21 mouse cellular contexts compared by ENCODE assay signal in genomic region chr13:34018521-34018920, GRCm38 (mm10). TPM values are rescaled to one million over a fixed set of nuclear protein-coding genes. Genes with fewer than 3 reads are reported as not detected.
A peak's percentile ranks its signal among the peaks of the same experiment; 100 is the strongest.
DNase-seq lines count a peak whose midpoint lies in the region; ATAC-seq lines count a peak whose summit lies in the region.
"Had no signal": no experiment of that assay in that cellular context is flagged by ENCODE, and none has a peak within 500 bp of the region (broad histone marks: within the 10 kb centered on the region; RNA-seq: fewer than 3 reads in every experiment).

No protein-coding gene starts in this region.

- no peaks in the 10 kb centered on the region for H3K9me3 ChIP-seq in hindbrain, embryonic 16.5 days (ENCODE audit: control insufficient read depth, low read length)
- no peaks in the 10 kb centered on the region for H3K9me3 ChIP-seq in hindbrain, embryonic 10.5 days
- H3K9me3 ChIP-seq: embryonic facial prominence, embryonic 13.5 days; embryonic facial prominence, embryonic 15.5 days; forebrain, embryonic 10.5 days; forebrain, embryonic 12.5 days had no signal

- H3K4me2 ChIP-seq in hindbrain, embryonic 16.5 days (ENCODE audit: low read length) = no peak overlapping the region
- H3K4me2 ChIP-seq: embryonic facial prominence, embryonic 13.5 days; embryonic facial prominence, embryonic 15.5 days; forebrain, embryonic 12.5 days had no signal

- ATAC-seq in hindbrain, embryonic 16.5 days = 0 out of 2 replicates have a peak, but pooled peaks have one; percentile 40
- ATAC-seq: forebrain, embryonic 14.5 days; forebrain, embryonic 16.5 days had no signal

- H3K36me3 ChIP-seq in hindbrain, embryonic 16.5 days (ENCODE audit: control insufficient read depth, insufficient read depth, low read length) = peaks cover 22% of the 10 kb centered on the region
- H3K36me3 ChIP-seq in hindbrain, embryonic 10.5 days = peaks cover 63% of the 10 kb centered on the region

- 79% methylated on average over 1 of the region's 1 CpGs for WGBS in hindbrain, embryonic 16.5 days
- WGBS in hindbrain, embryonic 10.5 days = 90% methylated on average over 1 of the region's 1 CpGs

- intact Hi-C loops in left cerebral cortex, postnatal 4 days (cut with DNase I) = no loop called here

- no peaks in the 10 kb centered on the region for H3K4me1 ChIP-seq in hindbrain, embryonic 16.5 days (ENCODE audit: control insufficient read depth, insufficient read depth, low read depth, low read length)
- H3K4me1 ChIP-seq in hindbrain, embryonic 10.5 days (replicated peaks) = no peaks in the 10 kb centered on the region
- H3K4me1 ChIP-seq: embryonic facial prominence, embryonic 13.5 days; embryonic facial prominence, embryonic 15.5 days; forebrain, embryonic 10.5 days; forebrain, embryonic 12.5 days had no signal

- no peak overlapping the region for H3K9ac ChIP-seq in hindbrain, embryonic 16.5 days (ENCODE audit: low read depth, low read length)
- H3K9ac ChIP-seq: embryonic facial prominence, embryonic 13.5 days; embryonic facial prominence, embryonic 15.5 days; forebrain, embryonic 12.5 days had no signal

- H3K27ac ChIP-seq in hindbrain, embryonic 16.5 days (ENCODE audit: low read depth, low read length) = no peak overlapping the region
- no peak overlapping the region for H3K27ac ChIP-seq in hindbrain, embryonic 10.5 days
- H3K27ac ChIP-seq: embryonic facial prominence, embryonic 13.5 days; embryonic facial prominence, embryonic 15.5 days; forebrain, embryonic 10.5 days; forebrain, embryonic 12.5 days had no signal

- H3K27me3 ChIP-seq in hindbrain, embryonic 16.5 days (replicated peaks; ENCODE audit: control insufficient read depth, insufficient read depth, low read length) = no peaks in the 10 kb centered on the region
- H3K27me3 ChIP-seq in hindbrain, embryonic 10.5 days (ENCODE audit: insufficient read depth, poor library complexity, severe bottlenecking) = no peaks in the 10 kb centered on the region
- H3K27me3 ChIP-seq: embryonic facial prominence, embryonic 13.5 days; embryonic facial prominence, embryonic 15.5 days; forebrain, embryonic 12.5 days had no signal

- no peak overlapping the region for H3K4me3 ChIP-seq in hindbrain, embryonic 16.5 days (ENCODE audit: low read length)
- no peak overlapping the region for H3K4me3 ChIP-seq in hindbrain, embryonic 10.5 days
- H3K4me3 ChIP-seq: embryonic facial prominence, embryonic 13.5 days; embryonic facial prominence, embryonic 15.5 days; erythroblast, embryonic 14.5 days; forebrain, embryonic 10.5 days; forebrain, embryonic 12.5 days had no signal

- DNase-seq in cerebellum, postnatal 14 days = peak; percentile 37 to 46
- DNase-seq in cerebellum, adult 11-12 months = no peak
- DNase-seq in hindbrain, embryonic 10.5 days (ENCODE audit: low spot score) = no peak
- DNase-seq in left cerebral cortex, postnatal 4 days = peak; percentile 52
- DNase-seq in left cerebral cortex, adult 11 months (ENCODE audit: low spot score) = no peak
- DNase-seq: adrenal gland, adult 2 months; adrenal gland, postnatal 10 days; adrenal gland, postnatal 25 days; cerebellum, adult 11 months; cerebellum, adult 8-10 months; cerebellum, adult 9-11 months; cerebellum, postnatal 36 days; embryo, embryonic 11 days had no signal

RNA-seq across cellular contexts. Expression of gene Serpinb6a, which starts 15.9 kb away (rescaled TPM):
- polyA plus RNA-seq in hindbrain, embryonic 16.5 days (2015; fragmentation: Nextera tagmentation; extraction: Ambion mirVana) = 40.0 and 42.2 TPM in 2 replicates
- polyA plus RNA-seq in hindbrain, embryonic 10.5 days (2016; fragmentation: Nextera tagmentation; extraction: Ambion mirVana) = 28.3 and 35.5 TPM in 2 replicates
- total RNA-seq in left cerebral cortex, postnatal 4 days (2021) = 10 to 100 TPM; 41.2 to 41.3 TPM

RNA-seq across cellular contexts. Expression of gene Ripk1, which starts 16.4 kb away (rescaled TPM):
- 5.9 and 7.0 TPM in 2 replicates for polyA plus RNA-seq in hindbrain, embryonic 16.5 days (2015; fragmentation: Nextera tagmentation; extraction: Ambion mirVana)
- polyA plus RNA-seq in hindbrain, embryonic 10.5 days (2016; fragmentation: Nextera tagmentation; extraction: Ambion mirVana) = 7.3 and 10.0 TPM in 2 replicates
- total RNA-seq in left cerebral cortex, postnatal 4 days (2021) = 10 to 100 TPM; 11.7 to 12.7 TPM

RNA-seq across cellular contexts. Expression of gene Bphl, which starts 18.9 kb away (rescaled TPM):
- 42.9 and 45.9 TPM in 2 replicates for polyA plus RNA-seq in hindbrain, embryonic 16.5 days (2015; fragmentation: Nextera tagmentation; extraction: Ambion mirVana)
- 33.1 and 34.5 TPM in 2 replicates for polyA plus RNA-seq in hindbrain, embryonic 10.5 days (2016; fragmentation: Nextera tagmentation; extraction: Ambion mirVana)
- 10 to 100 TPM; 27.6 to 31.3 TPM for total RNA-seq in left cerebral cortex, postnatal 4 days (2021)

RNA-seq across cellular contexts. Expression of gene Nqo2, which starts 54.0 kb away (rescaled TPM):
- polyA plus RNA-seq in hindbrain, embryonic 16.5 days (2015; fragmentation: Nextera tagmentation; extraction: Ambion mirVana) = 11.7 TPM in 2 replicates
- polyA plus RNA-seq in hindbrain, embryonic 10.5 days (2016; fragmentation: Nextera tagmentation; extraction: Ambion mirVana) = 19.2 and 26.2 TPM in 2 replicates
- 1 to 10 TPM; 3.2 to 3.3 TPM for total RNA-seq in left cerebral cortex, postnatal 4 days (2021)

RNA-seq across cellular contexts. Expression of gene Tubb2a, which starts 59.3 kb away (rescaled TPM):
- 3,415 and 3,905 TPM in 2 replicates for polyA plus RNA-seq in hindbrain, embryonic 16.5 days (2015; fragmentation: Nextera tagmentation; extraction: Ambion mirVana)
- 202 and 435 TPM in 2 replicates for polyA plus RNA-seq in hindbrain, embryonic 10.5 days (2016; fragmentation: Nextera tagmentation; extraction: Ambion mirVana)
- 1,000 to 10,000 TPM; 2,688 to 2,817 TPM for total RNA-seq in left cerebral cortex, postnatal 4 days (2021)

Comparison
In these comparisons a context has a peak if more than half of its experiments do, and no peak if none do; other contexts are left out.
1. DNase-seq: peak in cerebellum, postnatal 14 days (2 of 2) and left cerebral cortex, postnatal 4 days (single experiment); none in cerebellum, adult 11-12 months (single experiment), hindbrain, embryonic 10.5 days (single experiment) and left cerebral cortex, adult 11 months (single experiment).